Mouse (Mus musculus) frontal cortex, postnatal 14 days (tissue): ENCODE measurements around the gene Pdzrn4.
A peak's percentile ranks its signal among the peaks of the same experiment; 100 is the strongest.

Source experiments
- DNase-seq, 2 experiments: peaks; one replicate each; pipeline ENCODE4 v3.0.0; 2022; ENCODE audit warnings: low spot score in 2 of 2

Gene Pdzrn4

GRCm38 (mm10) chr15:92587431-92587830 lies 190.8 kb downstream of the Pdzrn4 start:
- no peak for DNase-seq

- DNase-seq, result no peak
These were observed 198.0 kb downstream of the Pdzrn4 start for GRCm38 (mm10) chr15:92594721-92595120.

DNA sequence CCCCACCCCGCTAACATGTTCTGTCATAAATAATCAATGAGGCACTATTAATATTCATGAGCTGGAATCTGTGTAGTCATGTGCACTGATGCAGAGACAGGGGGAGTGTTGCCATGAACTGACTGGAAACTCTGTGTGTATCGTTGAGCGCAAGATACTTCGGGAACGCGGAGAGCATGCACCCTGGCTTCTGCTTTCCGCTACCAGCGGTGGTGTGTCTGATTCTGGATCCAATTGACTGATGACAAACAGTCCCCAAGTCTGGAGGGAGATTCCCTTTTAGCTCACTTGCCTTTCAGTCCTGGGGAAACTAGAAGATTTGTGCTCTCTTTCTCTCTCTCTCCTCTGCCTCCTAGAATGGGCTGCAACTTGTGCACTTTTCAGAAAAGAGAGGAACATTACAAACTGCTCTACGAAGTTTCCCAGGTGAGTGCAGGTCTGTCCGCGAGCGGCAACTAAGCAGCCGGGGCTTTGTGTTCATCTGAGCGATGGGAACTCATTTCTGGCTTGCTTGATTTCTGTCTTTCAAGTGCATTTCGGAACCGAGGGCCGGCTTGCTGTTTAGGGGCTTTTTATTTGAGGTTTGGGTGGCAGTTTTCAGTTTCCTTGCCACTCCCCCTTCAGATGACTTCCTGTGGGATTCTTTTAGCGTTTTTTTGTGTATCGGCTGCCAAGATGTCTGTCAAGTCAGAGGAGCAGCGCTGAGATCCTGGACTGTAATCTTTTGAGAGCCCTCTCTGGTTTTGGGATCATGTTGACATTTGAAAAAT lies 200.5 kb downstream of the Pdzrn4 start:
- DNase-seq, result no peak

DNA sequence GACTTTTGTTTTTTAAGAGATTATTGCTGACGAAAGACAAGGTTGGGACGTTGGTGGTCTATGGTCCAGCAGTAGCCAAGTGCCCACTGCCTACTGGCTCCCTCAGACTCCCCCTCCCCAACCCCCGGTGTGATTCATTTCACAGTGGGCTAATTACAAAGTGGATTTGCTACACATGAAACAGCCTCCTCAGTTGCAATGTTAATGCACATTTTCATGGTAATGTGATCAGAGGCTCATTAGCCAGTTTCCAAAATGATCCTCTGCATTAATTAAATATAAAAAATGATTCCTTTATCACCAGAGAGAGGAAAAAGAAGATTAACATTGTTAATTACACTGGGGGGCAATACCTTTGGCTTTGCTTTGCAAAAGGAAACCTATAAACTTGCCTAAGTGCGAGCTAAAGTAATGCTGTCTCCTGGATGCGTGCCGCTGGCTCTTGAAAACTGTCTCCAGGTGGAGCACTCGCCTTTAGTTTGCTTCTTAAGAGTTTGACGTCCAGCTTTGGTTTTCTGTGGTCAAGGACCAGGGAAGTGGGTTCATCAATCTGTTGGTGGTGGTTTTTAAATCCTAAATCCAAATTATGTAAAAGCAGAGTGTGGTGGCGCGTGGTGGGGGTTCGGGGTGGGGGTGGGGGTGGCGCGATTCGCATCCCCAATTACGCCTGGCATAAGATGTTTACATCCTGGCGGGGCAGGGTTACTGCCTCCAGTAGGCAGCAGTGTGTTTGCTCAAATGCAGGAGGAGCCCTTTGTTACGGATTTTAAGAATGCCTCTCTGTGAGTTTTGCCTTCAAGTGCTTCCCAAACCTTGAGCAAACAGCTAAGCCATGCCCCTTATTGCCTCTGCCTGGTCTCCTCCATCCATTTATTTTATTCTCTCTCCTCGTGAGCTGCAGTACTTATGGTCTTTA lies 202.0 kb downstream of the Pdzrn4 start:
- no peak for DNase-seq

GRCm38 (mm10) chr15:92599381-92599780 lies 202.7 kb downstream of the Pdzrn4 start:
- no peak for DNase-seq

GRCm38 (mm10) chr15:92610866-92611265 lies 214.2 kb downstream of the Pdzrn4 start:
- no peak for DNase-seq

- no peak for DNase-seq
These were observed 215.7 kb downstream of the Pdzrn4 start for GRCm38 (mm10) chr15:92612386-92612785.

DNA sequence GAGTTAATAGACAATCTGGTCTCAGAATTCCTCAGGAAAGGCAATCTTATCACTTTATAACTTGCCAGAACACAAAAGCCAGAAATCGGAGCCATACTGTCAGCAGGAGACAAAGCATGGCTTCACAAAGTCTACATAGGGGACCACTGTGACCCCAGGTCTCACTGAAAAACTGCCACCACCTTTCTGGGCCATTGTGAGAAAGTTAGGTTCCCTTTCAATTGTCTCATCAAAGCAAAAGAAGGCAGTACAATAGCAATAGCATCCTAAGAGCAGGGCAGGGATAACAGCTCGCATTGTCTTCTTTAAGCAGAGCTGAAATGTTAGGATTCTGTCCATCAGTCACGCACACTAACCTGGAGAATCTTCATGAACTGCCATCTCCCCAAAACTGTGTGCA lies 216.5 kb downstream of the Pdzrn4 start:
- no peak for DNase-seq

DNA sequence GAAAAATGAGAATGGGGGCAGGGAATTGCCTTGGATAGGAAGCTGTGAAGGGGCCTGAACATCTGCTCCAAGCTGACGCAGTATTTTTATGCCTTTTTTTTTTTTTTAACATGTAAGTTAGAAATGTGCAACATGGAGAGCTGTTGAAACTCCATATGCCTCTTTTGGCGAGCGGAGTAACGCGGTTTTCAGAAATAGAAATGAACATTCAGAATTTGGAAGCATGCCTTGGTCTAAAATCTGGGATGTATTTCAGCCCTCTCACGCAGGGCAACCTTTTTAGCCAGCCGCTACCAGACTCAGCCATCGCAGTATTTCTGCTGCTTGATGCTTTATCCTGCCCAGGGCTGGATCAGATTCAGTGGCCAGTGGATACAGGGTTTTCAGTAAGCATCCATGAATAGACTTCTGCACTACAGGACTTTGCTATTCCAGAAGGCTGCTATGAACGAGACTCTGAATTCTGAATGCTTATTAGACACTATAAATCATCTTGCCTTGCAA lies 225.1 kb downstream of the Pdzrn4 start:
- peak; percentile 31 to 43 for DNase-seq

- no peak for DNase-seq
These were observed 225.6 kb downstream of the Pdzrn4 start for GRCm38 (mm10) chr15:92622323-92622722.

GRCm38 (mm10) chr15:92629172-92629571 lies 232.5 kb downstream of the Pdzrn4 start:
- no peak for DNase-seq

GRCm38 (mm10) chr15:92634044-92634610 lies 237.4 kb downstream of the Pdzrn4 start:
- DNase-seq, result no peak

DNA sequence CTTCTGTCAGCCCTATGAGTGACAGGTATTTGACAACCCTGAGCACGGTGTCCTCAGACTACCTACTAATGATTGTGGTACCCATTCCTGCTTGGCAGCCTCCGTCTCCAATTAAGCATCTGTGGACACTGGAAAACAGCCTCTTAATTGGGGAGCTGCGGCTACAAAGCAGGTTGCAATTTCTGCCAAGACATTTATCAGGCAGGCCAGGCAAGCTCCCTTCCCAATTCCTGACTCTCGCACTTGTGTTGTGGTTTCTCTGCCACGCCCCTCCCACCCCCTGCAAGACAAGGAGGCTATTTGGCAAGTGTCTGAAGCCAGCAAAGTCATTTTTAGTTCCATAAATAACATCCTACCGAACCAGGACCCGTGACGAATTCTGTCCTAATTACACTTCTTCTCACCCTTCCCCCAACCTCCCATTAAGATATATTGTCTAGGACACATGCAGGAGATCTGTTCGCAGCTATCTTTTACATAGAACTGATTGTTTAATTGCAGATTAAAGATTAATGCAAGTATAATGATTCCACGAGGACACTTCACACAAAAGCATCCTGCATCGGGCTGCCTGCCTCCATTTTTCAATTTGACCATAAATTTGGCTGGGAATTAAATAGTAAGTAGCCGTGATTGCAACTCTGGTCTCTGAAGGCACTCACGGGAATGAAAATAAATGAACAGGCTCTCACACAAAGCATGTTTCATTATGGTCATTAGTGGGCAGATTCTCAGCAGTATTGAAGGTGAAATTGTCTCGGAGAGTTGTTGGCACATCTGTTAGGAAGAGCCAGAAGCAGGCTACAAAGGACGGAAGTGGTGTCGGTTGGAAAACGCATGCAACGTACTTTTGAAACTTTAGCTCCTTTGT lies 243.8 kb downstream of the Pdzrn4 start:
- peak in 1 of 2 experiments; percentile 17 for DNase-seq

- DNase-seq, result no peak
These were observed 274.8 kb downstream of the Pdzrn4 start for GRCm38 (mm10) chr15:92671279-92672051.

- DNase-seq, result no peak
These were observed 279.4 kb downstream of the Pdzrn4 start for GRCm38 (mm10) chr15:92676096-92676495.

DNA sequence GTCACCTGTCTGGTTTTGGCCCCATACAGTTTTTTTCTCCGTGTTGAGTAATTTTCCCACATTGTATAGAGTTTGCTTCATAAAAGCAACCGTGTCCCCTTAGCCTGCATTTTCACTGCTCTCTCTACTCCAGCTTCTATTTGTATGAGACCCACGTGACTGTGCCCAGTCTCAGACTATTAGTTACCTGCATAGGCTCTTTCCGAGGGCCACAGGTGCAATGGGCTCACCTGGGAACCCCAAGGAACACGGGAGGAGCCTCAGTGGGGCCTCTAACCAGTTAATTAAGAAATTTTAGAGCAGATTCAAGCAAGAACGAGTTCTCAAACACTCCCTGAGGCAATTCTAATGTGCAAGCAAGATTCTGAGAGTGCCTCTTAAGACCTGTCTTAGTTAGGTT lies 281.7 kb downstream of the Pdzrn4 start:
- DNase-seq, result no peak

DNA sequence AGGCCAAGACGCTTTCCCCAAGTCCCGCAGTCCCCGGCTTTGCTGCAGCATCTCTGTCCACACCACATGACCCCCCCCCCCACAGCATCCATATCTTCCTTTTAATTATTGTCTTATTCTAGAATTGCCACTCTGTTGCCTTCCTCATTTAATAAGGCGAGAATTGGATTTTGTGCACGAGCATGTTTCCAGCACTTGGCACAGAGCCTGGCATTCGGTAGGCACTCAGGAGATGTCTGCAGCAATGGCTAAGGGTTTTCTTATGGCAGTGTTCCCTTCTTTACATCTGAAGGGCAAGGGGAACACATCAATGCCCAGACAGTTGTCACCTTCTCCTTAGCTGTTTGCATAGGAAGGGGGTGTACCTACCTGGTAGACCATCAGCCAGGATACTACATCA lies 282.9 kb downstream of the Pdzrn4 start:
- DNase-seq, result no peak

DNA sequence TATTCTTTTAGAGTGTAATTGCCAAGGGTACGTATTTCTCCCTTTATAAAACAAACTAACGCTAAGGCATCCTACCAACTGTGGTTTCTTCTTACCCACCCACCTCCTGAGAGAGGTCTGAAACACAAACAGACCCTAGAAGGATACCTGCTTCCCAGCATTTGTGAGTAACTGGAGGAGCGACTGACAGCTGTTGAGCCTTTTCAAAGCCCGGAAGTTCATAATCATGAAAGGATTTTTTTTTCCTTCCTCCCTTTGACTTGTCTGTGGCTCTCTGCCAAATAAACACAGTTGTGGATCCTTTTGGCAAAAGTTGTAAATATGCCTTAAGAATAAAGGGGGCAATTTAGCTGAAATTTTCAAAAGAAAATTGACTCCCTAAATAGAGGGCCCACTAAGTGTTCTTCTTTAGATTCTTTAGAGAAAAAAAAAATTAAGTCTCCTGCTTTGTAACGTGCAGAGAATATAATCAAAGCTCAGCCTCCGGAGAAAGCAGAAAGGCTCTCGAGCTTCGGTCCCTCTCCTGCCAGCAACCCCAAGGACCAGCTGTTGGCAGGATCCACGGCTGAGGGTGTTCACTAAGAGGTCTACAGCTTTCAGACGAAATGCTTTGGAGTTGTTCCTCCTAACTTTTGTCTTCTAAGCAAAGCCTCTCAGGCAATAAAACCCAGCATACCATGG lies 299.7 kb downstream of the Pdzrn4 start:
- DNase-seq, result no peak

- DNase-seq, result no peak
These were observed 307.5 kb downstream of the Pdzrn4 start for GRCm38 (mm10) chr15:92704146-92704545.

DNA sequence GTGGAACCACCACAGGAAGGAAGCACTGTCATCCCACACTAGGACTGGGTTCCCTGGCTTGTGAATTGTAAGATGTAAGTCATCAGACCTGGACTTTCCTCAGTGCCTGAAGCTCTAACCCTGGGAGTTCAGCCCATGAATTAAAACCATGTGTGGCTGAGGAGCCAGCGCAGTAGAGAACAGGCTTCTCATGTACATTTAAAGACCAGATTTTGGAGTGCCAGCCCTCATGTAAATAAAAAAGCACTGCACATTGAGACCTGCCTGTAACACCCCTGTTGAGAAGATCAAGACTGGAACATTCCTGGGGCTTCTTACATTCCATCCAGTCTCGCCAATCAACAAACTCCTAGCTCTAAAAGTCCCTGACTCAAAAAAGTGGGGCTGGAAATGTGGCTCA lies 342.0 kb downstream of the Pdzrn4 start:
- no peak for DNase-seq
